Mouse (Mus musculus): Measurements from ENCODE around the gene Pard6a.

Pard6a gene

GRCm38 (mm10) chr8:105702001-105702401 lies 1.1 kb downstream of the Pard6a start:
- DNase-seq (ENCODE audit: low read depth) = no peak

- no peak for DNase-seq (ENCODE audit: low read depth)
These were observed 1.9 kb downstream of the Pard6a start for GRCm38 (mm10) chr8:105702731-105703415.

- DNase-seq (ENCODE audit: low read depth) = no peak
These were observed 3.3 kb downstream of the Pard6a start for GRCm38 (mm10) chr8:105704146-105704812.

DNA sequence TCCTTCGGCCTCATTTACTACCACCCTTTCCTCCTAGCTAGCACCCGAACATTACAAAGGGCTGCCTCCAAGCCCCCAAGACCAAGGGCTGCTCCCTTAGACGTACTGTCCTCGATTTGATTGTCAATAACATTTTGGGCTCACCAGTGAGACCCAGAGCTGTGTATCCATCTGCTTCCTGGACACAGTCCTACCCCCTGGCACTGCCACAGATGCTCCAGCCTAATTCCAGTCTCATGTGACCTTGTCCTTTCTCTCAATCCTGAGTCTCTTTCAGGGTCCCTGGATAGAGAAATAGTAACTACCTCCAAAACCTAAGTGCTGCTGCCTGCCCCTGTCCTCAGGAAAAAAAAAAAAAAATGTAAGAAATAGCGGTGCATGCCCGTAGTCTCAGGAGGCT lies 4.0 kb downstream of the Pard6a start:
- no peak for DNase-seq (ENCODE audit: low read depth)

DNA sequence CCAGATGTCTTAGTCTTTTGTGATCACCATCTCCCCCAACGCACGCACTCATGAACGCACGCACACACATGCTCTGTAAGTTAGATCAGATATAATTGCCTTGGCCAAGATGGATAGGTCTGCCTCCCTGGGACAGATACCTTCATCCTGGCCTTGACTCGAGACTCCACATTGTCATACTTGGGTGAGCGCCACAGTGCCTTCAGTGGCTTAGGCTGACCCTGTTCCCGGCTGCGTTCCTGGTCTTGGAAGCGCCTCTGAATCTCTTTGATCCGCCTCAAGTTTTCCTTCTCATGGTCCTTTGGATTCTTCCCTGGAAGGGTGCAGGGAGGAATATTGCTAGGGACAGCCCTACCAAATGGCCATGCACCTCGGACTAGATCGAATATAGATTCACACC lies 5.5 kb downstream of the Pard6a start:
- DNase-seq (ENCODE audit: low read depth) = no peak

- peak; percentile 95 for DNase-seq (ENCODE audit: low read depth)
These were observed 6.8 kb downstream of the Pard6a start, which contains the start of the genes 4933405L10Rik and Enkd1 for GRCm38 (mm10) chr8:105707498-105708403. 4933405L10Rik (plus strand) TSS chr8:105707655. Enkd1 (minus strand) TSS chr8:105708210.

DNA sequence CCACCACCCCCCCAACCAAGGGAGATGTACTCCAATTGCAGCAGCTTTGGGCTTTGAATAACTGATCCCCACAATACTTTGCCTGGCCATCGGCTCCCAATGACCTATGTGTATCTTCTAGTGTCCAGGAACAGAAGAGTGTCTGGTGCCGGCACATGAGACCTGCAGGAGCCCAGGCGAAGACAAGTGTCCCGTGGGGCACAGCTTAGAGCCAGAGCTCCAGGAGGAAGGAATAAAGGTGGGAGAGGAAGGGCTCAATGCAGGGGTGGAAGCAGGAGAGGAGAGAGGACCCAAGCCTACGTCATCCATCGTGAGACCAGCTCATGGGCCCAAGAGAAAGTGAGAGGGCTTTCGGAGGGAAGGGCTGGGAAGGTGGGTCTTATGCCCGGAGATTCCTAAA lies 7.7 kb downstream of the Pard6a start:
- no peak for DNase-seq (ENCODE audit: low read depth)

GRCm38 (mm10) chr8:105709317-105709716 lies 8.4 kb downstream of the Pard6a start:
- no peak for DNase-seq (ENCODE audit: low read depth)

DNA sequence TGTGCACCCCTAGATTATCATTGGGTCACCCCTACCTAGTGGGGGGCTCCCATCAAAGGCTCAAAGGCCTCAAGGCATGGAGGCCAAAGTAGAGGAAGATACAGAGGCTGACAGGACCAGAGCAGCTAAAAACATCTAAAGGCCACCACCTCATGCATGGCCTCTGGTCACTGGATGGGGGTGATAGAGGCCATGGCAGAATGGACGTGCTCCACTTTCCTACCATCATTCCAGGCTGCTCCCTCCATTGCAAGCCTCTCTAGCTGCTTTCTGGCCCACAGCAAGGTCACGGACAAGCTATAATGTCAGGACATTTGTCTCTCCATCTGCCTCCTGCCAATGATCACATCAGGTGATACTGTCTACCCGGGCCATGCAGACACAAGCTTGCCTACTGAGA lies 11.3 kb downstream of the Pard6a start:
- DNase-seq (ENCODE audit: low read depth) = no peak

GRCm38 (mm10) chr8:105714139-105714538 lies 13.2 kb downstream of the Pard6a start:
- peak; percentile 93 for DNase-seq (ENCODE audit: low read depth)

GRCm38 (mm10) chr8:105715042-105715441 lies 14.1 kb downstream of the Pard6a start:
- DNase-seq (ENCODE audit: low read depth) = peak; percentile 85

DNA sequence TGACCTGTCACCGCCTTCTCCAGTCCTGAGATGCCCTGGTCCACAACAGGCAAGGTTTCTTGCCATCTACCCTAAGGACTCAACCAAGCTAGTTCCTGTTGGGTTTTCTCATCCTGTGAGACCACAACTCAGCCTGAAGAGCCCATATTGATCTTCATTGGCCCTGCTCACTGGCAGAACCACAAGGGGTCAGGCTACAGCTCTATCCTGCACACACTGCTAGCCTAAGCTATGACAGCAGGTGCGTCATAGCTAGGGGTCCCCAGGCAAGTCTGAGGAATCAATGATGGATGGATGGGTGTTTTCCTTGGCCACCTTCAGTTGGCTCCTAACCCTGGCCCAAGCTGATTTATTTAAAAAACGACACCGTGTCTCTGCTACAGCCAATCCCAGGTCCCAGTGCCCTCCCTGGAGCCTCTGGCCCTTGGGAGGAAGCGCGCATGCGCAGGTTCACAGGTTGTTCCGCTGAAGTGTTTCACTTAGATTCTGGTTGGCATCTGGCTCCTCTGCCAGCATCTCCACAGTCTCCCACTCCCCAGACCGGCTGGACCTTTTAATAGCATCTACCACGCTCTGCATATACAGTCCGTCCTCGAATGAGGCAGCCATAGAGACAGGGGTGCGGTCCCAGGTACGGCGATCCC lies 15.5 kb downstream of the Pard6a start:
- DNase-seq (ENCODE audit: low read depth) = no peak

- no peak for DNase-seq (ENCODE audit: low read depth)
These were observed 18.7 kb downstream of the Pard6a start for GRCm38 (mm10) chr8:105719637-105720036.

- DNase-seq (ENCODE audit: low read depth) = no peak
These were observed 21.9 kb downstream of the Pard6a start for GRCm38 (mm10) chr8:105722861-105723260.

GRCm38 (mm10) chr8:105725726-105726125 lies 24.8 kb downstream of the Pard6a start:
- DNase-seq (ENCODE audit: low read depth) = no peak

DNA sequence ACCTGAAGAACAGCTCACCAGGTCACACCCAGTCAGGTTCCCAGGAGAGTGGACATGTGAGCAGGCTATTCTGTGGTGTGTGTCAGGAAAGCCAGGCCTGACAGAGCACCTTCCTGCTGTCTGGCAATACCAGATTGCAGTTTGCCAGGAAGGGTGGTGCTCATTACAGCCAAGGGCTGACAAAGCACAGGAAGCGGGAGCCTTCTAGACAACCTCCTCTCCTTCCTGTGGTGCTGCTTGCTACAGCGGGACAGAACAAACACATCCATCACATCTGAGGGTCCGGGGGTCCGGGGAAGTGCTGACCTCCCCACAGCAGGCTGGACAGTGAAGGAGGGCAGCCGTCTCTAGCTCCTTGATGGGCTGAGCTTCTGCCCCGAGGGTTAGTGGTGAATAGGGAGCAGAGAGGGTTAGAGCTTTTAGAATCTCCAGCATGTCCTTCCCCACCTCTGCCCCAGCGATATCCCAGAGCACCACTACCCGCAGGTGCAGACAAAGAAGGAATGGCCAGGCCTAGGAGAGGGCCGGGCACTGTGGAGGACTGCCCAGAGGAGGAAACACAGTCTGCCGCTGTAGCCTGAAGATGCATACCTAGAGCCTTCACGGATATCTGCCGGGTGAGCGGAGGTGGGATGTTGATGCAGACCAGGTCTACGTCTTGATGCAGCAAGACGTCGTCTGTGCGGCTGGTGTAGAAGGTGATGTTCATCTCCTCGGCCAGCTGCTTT lies 26.6 kb downstream of the Pard6a start:
- peak; percentile 92 for DNase-seq (ENCODE audit: low read depth)

- no peak for DNase-seq (ENCODE audit: low read depth)
These were observed 31.2 kb downstream of the Pard6a start for GRCm38 (mm10) chr8:105732186-105732585.

DNA sequence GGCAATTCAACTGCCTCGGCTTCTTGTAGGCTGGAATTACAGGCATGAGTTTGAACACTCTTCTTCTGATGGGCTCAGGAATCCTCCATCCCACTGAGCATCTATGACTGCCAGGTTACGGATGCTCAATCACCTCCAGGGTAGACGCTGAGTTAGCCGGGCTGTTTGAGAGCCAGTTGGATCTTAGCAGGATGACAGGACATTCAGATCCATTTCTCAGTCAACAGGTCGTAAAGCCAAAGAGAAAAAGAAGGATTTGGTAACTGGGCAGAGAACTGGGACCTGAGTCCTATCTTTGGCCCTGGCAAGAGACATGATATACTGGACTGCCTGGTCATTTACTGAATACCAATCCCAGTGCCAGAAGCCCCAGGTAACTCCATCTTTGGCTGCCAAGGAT lies 38.3 kb downstream of the Pard6a start:
- no peak for DNase-seq (ENCODE audit: low read depth)

- no peak for DNase-seq (ENCODE audit: low read depth)
These were observed 42.4 kb downstream of the Pard6a start for GRCm38 (mm10) chr8:105743301-105743700.

DNA sequence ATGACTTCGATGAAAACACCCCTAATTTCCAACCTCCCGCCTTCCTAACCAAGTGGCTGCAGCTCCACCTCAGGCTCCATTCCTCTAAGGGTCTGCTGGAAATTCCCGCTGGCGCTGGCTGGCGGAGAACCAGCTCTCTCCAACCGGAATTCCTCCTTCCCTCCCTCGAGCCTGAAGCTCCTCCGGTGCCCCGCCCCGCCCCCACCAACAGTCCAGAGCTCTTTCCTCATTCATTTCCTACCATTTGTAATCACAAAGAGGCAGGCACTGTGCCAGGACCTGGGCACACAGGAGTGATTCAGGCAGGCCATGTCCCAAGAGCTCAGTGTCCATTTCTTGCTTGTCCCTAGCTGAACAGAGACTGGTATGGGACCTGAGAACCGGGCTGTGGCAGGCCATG lies 49.7 kb downstream of the Pard6a start:
- DNase-seq (ENCODE audit: low read depth) = peak; percentile 45
